Mouse (Mus musculus): Measurements from ENCODE around the gene Platr17. TPM values are rescaled to one million over a fixed set of nuclear protein-coding genes. Genes with fewer than 3 reads are reported as not detected.
"Not testable (repeated sequence)": the region's sequence is repeated elsewhere in the genome, so short reads cannot be mapped to it uniquely, and the experiment has no call there.

Gene Platr17
- not detected for total RNA-seq (2021)
- long read RNA-seq, experiment 1 = 0 reads
- long read RNA-seq, experiment 2 = 0 reads

DNA sequence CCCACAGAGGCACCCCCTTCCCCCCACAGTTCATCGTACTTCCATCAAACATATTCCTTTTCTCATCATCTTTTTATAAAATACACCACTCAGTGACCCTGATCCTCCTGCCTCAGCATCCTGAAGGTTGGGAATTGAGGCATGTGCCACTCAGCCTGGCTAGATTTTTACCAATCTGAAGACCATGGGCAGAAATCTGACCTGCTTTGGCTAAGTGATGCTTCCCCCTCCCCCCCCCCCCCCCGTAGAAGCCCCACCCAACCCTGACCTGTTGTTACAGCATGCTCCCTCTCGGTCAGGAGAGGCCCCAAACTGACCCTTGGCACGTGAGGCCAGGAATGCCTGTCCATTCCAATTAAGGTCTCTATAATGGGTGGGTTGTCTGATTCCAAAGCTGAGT, at the start of gene Platr17:
TSS of gene Platr17 (plus strand) at position 301 of the 400 bp plus-strand sequence.
- not testable (repeated sequence) for DNase-seq (ENCODE audit: low spot score in 2 of 2)

DNA sequence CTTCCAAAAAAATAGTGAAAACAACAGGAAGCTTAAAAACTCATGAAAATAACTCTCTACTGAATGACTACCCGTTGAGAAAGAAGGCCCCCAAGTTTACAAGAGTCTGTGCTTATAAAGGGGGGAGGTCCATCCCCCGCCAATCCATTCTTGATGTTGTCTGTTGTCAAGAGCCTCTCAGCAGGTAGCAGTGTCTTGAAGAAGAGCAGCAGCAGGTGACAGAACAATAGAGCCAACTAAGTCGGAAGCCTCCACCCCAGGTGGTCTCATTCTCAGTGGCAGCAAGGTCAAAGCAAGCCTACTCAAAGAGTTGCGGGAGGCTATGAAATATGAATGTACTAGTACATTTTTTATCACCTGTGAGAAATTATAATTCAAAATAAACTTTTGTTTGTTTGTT, 47.1 kb upstream of the Platr17 start:
- no peak for DNase-seq (ENCODE audit: low spot score in 2 of 2)

DNA sequence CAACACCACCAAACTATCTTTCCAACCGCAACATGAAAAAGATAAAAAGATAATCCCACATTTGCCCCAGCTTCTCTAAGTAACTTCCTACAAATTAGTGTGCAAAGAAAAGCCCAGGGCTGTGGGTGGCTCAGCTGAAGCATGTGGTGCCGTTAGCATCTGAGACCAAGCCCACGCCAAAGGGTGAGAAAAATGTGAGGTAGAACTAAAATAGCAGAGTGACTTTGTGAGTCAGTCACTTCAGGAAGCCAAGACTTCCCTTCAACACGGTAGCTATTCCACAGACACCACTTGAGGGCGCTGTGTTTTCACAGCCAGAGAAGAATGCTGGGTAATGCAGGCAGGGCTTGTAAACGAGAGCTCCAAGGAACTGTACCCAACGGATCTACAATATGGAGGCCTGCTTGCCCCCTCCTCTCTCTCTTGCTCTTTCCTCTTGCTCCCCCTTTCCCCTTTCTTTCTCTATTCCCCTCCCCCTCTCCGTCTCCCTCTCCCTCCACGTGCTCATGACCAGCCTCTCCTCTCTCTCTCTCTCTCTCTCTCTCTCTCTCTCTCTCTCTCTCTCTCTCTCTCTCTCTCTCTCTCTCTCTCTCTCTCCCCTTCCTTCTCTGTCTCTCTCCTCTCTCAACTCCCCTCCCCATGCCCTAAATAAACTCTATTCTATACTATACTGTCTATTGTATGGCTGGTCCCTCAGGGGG, 39.5 kb upstream of the Platr17 start:
- DNase-seq (ENCODE audit: low spot score in 2 of 2) = peak; percentile 40 to 56

DNA sequence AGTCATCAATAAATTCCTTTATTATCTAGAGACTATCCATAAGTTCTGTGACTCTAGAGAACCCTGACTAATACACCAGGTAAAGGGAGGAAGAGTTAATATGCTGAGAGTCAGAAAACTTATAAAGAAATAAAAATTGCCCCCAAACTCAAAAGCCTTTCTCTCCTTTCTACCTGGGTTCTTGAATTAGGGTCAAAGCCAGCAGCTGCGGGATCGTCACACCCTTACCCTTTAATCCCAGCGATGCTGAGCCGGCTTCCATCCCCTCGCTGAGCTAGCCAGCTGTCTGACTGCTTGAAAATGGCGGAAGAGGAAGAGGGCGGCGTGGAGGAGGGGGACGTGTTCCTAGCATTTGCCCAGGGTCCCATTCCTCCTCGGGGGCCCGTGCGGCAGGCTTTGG, 31.4 kb upstream of the Platr17 start, which contains the start of gene Gm7029:
TSS of gene Gm7029 (plus strand) at position 301 of the 400 bp plus-strand sequence.
- not testable (repeated sequence) for DNase-seq (ENCODE audit: low spot score in 2 of 2)

DNA sequence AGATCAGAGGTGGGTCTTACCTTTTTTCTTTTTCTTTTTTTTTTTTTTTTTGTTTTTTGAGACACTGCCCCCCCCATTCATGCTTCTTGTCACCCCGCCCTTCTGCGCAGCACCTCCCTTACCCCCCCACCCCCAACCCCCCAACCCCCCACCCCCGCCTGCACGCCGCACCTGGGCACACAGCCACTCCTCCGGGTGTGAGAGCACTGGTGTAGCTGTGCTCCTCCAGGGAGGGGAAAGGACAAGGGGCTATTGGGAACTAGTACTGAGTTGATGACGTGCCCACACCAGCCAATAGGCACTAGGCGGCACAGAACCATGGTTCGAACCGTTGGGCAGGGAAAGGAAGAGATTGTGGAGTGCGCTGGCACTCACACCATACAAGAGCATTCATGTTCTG, 30.5 kb upstream of the Platr17 start:
- DNase-seq (ENCODE audit: low spot score in 2 of 2) = no peak

DNA sequence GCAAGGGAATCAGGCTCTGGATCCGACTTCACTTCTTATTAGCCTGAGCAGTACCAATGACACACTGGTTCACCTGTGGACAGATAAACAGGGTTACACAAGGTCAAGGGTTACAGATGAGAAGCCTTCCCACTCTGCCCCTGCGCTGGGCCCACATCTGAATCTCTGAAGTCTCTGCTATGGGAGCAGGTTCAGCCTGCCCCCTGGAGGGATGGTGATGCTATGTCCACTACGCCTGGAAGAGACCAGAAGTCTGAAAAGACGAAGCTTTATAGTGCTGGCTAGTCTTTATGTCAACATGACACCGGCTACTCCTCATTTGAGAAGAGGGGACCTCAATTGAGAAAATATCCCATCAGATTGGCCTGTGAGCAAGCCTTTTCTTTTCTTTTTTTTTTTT, 29.1 kb upstream of the Platr17 start:
- not testable (repeated sequence) for DNase-seq (ENCODE audit: low spot score in 2 of 2)

DNA sequence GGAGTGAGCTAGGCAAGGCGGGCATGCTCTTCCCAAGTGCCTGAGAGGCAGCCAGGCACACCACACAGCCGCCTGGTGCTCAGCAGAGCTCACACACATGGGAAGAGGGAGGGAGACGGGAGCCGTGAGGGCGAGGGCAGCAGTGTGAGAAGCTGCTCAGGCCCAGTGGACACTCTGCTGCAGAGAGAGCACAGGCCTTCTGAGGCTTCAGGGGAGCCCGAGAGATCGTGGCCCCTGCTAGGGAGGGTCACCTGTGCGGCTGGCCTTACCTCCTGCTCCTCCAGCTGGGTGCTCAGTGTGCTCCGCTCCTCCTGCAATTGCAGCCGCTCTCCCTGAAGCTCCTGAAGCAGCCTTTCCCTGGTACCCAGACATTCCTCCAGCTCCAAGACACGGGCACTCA, 20.6 kb upstream of the Platr17 start:
- not testable (repeated sequence) for DNase-seq (ENCODE audit: low spot score in 2 of 2)

DNA sequence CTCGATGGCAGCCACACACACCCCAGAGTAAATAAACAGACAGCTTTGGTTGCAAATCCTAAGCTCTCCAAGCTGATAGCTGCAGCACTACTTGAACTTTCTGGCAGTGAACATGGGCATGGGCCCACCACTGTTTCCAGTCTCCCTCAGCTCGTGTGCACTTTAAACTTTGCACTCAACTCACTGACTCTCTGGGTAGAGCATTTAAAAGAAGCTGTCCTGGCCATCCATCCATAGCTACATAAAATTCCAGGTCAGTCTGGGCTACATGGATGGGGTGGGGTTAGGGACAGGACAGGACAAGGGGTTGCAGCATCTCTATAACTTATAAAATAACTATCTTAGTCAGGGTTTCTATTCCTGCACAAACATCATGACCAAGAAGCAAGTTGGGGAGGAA, 17.1 kb upstream of the Platr17 start:
- DNase-seq (ENCODE audit: low spot score in 2 of 2) = not testable (repeated sequence)

DNA sequence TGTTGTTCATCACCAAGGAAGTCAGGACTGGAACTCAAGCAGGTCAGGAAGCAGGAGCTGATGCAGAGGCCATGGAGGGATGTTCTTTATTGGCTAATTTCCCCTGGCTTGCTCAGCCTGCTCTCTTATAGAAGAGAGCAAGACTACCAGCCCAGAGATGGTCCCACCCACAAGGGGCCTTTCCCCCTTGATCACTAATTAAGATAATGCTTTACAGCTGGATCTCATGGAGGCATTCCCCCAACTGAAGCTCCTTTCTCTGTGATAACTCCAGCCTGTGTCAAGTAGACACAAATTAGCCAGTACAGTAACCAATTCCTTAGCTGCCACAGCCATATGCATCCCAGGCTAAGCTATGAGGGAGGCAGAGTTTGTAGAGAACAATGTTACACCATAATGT, 16.7 kb upstream of the Platr17 start:
- DNase-seq (ENCODE audit: low spot score in 2 of 2) = not testable (repeated sequence)

DNA sequence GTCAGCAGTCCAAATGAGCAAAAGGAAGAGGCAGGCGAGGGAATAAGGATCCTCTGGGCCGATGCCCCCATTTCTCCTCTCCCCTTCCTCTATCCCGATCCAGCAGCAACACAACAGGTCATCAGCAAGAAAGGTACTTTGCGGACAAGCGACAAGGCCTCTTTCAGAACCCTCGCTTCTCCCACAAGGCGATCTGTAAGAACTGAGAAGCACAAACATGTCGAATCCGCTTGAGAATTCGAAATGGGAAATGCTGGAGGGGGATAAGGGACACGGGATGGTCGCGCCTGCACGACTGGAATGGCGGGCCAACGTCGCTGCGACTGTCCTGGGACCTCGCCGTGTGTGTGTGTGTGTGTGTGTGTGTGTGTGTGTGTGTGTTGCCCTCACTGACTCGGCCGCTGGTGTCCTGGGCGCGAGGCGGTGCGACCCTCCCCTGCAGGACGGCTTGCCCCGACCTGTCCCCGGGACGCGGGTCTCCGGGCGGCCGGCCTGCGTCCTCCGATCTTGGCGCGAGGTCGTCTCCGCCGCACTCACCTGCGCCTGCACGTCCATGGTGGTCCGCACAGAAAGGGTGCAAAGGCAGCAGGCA, 14.9 kb upstream of the Platr17 start:
- DNase-seq (ENCODE audit: low spot score in 2 of 2) = not testable (repeated sequence)

DNA sequence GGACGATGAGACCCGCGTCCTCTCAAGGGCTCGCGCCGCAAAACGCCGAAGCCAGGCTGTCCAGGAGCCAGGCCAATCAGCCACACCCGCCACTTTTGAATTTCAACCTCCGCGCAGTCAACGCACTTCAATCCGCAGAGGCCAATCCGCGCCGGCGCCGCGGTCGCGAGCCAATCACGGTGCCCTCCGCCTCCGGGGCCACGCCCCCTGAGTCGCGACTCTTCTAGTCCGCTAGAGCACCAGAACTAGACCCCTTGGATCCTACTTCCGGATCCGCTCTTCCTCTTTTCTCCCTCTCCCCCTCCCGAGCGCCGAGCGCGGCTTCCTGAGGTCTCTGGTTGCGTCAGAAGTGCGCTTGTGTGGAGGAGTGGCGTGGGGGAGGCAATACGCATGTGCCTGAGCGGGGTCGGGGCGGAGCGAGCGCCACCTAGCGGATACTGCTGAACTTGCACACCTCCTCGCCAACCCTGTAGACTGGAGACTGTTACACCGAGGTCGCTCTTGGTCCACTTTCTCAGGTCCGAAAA, 14.3 kb upstream of the Platr17 start, which contains the start of gene Kifc1:
TSS of gene Kifc1 (minus strand) at position 129 of the 527 bp plus-strand sequence.
- peak; percentile 98 for DNase-seq (ENCODE audit: low spot score in 2 of 2)

DNA sequence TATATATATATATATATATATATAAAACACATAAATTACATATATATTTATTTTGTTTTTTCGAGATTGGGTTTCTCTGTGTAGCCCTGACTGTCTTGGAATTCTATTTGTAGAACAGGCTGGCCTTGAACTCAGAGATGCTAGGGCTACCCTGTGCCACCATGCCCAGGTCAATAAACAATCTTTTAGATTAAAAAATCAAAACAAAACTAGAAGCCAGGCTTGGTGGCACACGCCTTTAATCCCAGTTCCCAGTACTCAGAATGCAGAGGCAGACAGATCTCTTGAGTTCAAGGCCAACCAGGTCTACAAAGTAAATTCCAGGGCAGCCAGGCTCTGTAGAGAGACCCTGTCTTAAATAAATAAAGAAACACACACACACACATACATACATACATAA, 13.6 kb upstream of the Platr17 start:
- DNase-seq (ENCODE audit: low spot score in 2 of 2) = no peak

DNA sequence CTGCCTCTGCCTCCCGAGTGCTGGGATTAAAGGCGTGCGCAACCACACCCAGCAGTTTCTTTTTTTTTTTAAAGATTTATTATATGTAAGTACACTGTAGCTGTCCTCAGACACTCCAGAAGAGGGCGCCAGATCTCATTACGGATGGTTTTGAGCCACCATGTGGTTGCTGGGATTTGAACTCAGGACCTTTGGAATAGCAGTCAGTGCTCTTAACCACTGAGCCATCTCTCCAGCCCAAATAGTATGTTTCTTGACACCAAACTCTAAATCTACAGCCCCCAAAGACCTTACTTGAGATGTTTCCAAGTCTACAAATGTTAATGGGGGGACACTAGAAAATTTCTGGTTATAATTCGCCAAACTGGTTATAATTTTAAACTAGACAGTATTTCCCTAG, 13.0 kb upstream of the Platr17 start:
- not testable (repeated sequence) for DNase-seq (ENCODE audit: low spot score in 2 of 2)

DNA sequence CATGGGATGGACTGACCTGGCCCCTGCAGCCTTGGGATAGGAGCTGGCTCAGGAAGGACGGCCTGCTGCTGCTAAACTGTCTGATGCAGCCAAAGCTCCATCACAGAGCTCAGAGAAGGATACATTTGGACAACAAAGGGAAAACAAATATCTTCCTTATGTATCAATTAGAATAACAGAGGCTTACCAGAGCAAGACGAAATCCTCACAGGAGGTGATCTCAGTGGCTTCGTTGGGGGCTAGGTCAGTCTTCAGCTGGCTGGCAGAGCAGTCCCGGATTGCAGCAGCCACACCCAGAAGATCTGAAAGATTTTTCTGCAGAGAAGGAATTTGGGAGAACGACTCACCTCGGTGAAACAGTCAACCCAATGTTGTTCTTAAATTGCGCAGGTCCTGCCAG, 12.5 kb upstream of the Platr17 start:
- DNase-seq (ENCODE audit: low spot score in 2 of 2) = no peak

DNA sequence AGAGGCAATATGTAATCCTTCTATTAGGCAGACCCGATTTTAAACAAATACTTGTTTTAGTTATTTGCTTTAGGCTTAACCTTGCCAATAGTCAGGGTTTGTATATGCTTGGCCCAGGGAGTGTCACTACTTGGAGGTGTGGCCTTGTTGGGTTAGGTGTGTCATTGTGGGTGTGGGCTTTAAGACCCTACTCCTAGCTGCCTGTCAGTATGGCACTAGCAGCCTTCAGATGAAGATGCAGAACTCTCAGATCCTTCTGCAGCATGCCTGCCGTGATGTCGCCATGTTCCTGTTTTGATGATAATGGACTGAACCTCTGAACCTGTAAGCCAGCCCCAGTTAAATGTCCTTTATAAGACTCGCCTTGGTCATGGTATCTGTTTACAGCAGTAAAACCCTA, 11.9 kb upstream of the Platr17 start:
- not testable (repeated sequence) for DNase-seq (ENCODE audit: low spot score in 2 of 2)

DNA sequence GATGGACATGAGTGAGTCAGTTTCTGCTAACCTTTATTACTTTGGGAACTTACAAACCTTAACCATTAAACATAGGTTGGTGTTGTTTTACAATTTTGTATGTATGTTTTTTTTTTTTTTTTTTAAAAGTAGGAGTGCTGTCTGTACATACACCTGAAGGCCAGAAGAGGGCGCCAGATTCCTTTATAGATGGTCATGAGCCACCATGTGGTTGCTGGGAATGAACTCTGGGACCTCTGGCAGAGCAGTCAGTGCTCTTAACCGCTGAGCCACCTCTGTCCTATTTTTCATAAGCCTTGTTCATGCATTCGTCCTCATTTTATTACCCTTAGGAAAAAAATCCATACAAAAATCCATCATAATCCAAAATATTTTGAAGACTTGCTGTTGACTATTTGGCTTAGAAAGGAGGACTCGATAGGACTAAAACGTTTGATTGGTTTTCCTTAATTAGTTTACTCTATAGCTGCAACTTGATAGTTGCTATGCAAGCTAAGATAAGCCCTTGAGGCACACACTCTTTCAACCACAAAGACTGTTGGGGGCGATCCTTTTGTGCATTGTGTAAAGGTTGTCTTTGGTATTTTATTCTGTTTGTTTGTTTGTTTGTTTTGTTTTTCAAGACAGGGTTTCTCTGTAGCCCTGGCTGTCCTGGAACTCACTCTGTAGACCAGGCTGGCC, 7.7 kb upstream of the Platr17 start:
- DNase-seq (ENCODE audit: low spot score in 2 of 2) = no peak

DNA sequence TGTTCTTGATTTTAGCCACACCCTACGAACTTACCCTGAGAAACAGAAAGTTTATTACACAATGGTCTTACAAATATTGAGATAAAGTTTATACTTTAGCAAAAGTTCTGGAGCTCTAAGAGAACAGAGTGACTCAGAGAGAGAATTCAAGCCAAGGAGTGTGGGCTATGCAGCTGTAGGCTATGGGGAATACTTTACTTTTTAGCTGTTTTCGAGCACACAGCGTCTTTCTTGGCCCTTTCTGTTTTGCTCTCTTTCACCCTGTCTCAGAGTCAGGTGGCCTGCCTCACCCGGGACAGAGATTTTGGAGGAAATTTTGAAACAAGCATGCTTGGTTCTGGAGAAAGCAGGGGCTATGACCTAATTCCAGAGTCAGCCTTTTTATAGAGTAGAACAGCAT, 6.7 kb upstream of the Platr17 start:
- DNase-seq (ENCODE audit: low spot score in 2 of 2) = not testable (repeated sequence)

DNA sequence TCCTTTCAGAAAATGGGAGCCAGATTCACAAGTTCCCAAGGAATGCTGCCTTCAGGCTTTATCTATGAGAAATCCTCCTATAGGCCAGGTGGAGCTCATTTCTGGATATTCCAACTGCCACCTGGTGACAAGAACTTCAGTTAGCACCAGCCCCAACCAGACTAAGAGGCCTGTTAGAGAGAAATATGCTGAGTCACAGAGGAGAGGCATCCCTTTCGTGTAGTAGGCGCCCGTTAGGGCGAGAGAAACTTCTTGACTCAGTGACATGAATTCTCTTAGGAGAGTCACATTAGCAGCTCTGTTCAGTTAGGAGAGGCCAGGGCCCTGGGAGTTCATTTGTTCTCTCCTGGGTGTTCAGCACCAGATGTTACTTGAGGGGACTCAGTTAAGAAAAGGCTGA, 5.3 kb upstream of the Platr17 start:
- no peak for DNase-seq (ENCODE audit: low spot score in 2 of 2)

DNA sequence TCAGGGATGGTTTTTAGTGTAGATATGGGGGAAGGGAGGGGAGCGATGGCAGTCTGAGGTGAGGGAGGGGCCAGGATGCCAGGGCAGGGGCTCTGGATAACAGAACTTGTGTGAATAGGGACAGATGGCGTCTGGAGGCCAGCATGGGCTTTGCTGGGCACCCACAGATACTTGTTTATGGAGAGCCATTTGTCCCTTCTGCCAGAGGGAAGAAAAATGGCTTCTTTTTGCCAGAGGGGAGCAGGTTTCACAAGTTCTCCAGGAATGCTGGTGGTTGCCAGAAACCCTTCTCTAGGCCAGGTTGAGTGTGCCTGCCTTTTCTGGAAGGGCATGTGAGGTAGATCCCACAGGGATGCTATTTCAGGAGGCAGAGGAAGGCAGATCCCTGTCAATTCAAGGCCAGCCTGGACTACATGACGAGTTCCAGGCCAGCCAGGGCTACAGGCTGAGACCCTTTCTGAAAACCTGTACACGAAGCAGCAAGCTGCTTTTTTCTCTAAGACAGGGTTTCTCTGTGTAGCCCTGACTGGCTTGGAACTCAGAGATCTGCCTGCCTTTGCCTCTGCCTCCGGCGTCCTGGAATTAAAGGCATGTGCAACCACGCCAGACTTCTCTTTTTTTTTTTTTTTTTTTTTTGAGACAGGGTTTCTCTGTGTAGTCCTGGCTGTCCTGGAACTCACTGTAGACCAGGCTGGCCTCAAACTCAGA, 4.5 kb upstream of the Platr17 start:
- DNase-seq (ENCODE audit: low spot score in 2 of 2) = no peak

DNA sequence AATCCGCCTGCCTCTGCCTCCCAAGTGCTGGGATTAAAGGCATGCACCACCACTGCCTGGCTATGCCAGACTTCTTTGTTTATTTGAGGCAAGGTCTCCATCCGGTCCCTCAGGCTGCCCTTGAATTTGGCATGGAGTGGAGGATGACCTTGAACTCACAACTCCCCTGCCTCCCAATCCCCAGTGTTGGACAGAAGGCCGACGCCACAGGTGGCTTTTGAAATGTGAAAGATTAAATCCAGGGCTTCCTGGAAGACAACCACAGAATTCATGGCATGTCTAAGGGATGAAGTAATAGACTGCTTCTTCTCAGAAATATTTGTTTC, 4.0 kb upstream of the Platr17 start:
- DNase-seq (ENCODE audit: low spot score in 2 of 2) = no peak

DNA sequence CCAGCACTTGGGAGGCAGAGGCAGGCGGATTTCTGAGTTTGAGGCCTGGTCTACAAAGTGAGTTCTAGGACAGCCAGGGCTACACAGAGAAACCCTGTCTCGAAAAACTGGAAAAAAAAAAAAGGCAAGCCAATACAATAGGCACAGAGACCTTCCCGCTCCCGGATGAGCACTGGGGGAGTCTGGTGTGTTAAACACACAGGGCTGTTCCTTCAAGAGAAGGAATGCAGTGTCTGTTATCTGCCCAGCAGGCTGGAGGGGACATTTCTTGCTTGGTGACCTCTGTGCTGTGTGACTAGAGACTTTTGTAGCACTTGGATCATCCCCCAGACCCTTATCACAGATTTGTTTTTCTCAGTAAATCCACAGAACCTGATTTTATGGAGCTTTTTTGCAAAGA, 3.3 kb upstream of the Platr17 start:
- no peak for DNase-seq (ENCODE audit: low spot score in 2 of 2)

Measured in adrenal gland, adult 18-20 months (tissue).